Mouse (Mus musculus): Measurements from ENCODE around the gene Hfe2. TPM values are rescaled to one million over a fixed set of nuclear protein-coding genes. Genes with fewer than 3 reads are reported as not detected.

Gene Hfe2
- polyA plus RNA-seq, 1 experiment from 2014 or later: 1.4 TPM

DNA sequence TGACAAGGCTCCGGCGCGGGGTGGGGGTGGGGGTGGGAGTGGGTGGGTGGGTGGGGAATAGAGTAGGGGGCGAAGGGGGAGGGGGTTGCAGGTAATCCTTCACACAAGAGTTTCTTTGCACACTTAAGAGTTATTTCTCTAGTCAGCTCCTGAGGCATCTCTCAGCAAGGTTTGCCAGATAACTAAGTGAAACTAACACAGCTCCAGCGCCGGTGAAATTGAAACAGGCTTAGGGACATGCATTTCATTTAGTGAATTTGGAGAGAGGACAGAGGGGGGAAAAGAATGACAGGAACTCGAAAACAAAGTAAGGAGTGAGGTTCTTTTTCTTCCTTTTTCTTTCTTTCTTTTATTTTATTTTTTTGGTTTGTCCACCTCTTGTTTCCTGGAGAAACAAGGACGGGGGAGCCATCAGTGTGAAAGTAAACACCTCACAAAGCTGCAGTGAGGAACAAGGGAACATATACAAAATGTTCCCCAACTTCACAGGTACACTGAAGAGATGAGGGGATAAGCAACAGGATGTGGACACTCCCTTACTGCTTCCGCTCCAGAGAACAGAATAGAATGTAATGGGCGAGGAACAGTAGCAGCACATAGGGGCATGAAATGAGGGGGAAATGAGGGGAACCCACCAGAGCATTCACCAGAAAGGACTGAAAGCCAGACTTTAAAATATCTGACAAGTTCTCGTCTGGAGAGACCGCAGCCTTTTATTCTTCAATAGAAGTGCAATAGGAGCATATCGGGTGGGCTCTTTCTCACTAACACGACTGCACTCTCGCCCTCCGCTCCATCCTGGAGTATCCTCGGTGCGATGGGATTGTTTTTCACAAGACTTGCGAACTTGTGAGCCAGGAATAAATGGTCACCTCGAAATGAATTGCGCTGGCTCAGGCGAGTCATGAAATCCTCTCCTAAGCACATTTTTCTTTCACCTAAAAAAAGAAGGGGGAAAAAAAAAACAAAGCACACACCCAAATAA is 32.0 kb downstream of the Hfe2 start:
- H3K36me3 ChIP-seq (replicated peaks): peaks cover 23% of the 10 kb centered on the region
- 11% methylated on average over 22 of the region's 22 CpGs for WGBS
- H3K27me3 ChIP-seq (replicated peaks; ENCODE audit: low read depth, poor library complexity, severe bottlenecking): no peaks in the 10 kb centered on the region
- peak overlapping the region; percentile 80 for H3K4me3 ChIP-seq
- no peak for DNase-seq (ENCODE audit: low spot score)
- peak overlapping the region; percentile 88 for H3K27ac ChIP-seq (replicated peaks)
- H3K4me1 ChIP-seq: peaks cover 57% of the 10 kb centered on the region
- H3K9me3 ChIP-seq: no peaks in the 10 kb centered on the region

DNA sequence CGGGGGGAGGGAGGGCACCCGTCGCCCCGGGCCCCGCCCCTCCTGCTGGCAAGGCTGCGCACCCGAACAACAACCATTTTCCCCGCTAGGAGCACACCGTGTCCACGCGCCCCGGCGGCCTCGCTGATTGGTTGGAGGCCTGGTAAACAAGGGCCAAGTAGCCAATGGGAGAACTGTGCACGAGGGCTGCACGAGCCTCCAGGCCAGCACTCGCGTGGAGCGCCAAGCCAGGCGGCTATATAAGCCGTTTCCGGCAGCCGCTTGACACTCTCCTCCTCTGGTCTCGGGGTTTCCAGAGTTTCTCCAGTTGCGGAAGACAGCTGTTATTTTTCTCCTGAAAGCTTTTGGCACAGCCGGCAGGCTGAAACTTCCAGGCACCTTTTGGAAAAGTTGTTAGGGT is 32.7 kb downstream of the Hfe2 start, which contains the start of gene Txnip:
Txnip (plus strand) TSS at position 264 of the 400 bp plus-strand sequence.
- H3K27me3 ChIP-seq (replicated peaks; ENCODE audit: low read depth, poor library complexity, severe bottlenecking): no peaks in the 10 kb centered on the region
- H3K4me3 ChIP-seq: peak within 1 kb of the TSS; percentile 80
- H3K4me1 ChIP-seq: peaks cover 58% of the 10 kb centered on the region
- H3K36me3 ChIP-seq (replicated peaks): peaks cover 23% of the 10 kb centered on the region
- under 1% methylated on average over 26 of the region's 26 CpGs for WGBS
- peak; percentile 100 for DNase-seq (ENCODE audit: low spot score)
- H3K27ac ChIP-seq (replicated peaks): peak within 1 kb of the TSS; percentile 88
- no peaks in the 10 kb centered on the region for H3K9me3 ChIP-seq

DNA sequence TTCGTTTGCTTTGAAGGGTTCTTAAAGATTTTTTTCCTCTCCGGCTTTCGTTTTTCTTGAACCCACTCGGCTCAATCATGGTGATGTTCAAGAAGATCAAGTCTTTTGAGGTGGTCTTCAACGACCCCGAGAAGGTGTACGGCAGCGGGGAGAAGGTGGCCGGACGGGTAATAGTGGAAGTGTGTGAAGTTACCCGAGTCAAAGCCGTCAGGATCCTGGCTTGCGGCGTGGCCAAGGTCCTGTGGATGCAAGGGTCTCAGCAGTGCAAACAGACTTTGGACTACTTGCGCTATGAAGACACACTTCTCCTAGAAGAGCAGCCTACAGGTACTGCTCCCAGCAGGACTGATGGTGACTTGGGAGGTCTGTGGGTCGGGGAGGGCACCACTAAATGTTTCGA is 33.2 kb downstream of the Hfe2 start:
- Histone ChIP-seq H3K27me3 (replicated peaks; ENCODE audit: low read depth, poor library complexity, severe bottlenecking) (no peaks in the 10 kb centered on the region), H3K4me3 (peak overlapping the region; percentile 80), H3K36me3 (replicated peaks) (peaks cover 23% of the 10 kb centered on the region), H3K9me3 (no peaks in the 10 kb centered on the region), H3K27ac (replicated peaks) (peak overlapping the region; percentile 88), H3K4me1 (peaks cover 58% of the 10 kb centered on the region)
- peak; percentile 41 for DNase-seq (ENCODE audit: low spot score)
- WGBS: 1% methylated on average over 17 of the region's 17 CpGs

DNA sequence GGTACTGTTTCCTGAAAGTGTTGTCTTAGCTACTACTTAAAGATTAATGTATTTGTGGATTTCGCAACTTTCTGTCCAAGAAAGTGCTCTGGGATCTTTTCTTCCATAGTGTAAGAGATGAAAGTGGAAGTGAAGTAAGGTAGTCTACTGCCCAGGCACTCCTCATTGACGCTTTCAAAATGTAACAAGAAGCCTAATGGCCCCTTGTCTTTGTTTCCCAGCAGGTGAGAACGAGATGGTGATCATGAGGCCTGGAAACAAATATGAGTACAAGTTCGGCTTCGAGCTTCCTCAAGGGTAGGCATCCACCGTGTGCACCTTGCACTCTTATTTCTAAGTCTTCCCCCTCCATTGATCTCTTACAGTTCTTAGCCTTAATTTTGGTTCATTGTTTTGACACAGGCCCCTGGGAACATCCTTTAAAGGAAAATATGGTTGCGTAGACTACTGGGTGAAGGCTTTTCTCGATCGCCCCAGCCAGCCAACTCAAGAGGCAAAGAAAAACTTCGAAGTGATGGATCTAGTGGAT is 33.8 kb downstream of the Hfe2 start:
- 57% methylated on average over 10 of the region's 10 CpGs for WGBS
- H3K4me1 ChIP-seq: peaks cover 59% of the 10 kb centered on the region
- H3K36me3 ChIP-seq (replicated peaks): peaks cover 23% of the 10 kb centered on the region
- peak overlapping the region; percentile 88 for H3K27ac ChIP-seq (replicated peaks)
- DNase-seq (ENCODE audit: low spot score): no peak
- no peaks in the 10 kb centered on the region for H3K27me3 ChIP-seq (replicated peaks; ENCODE audit: low read depth, poor library complexity, severe bottlenecking)
- peak overlapping the region; percentile 80 for H3K4me3 ChIP-seq
- H3K9me3 ChIP-seq: no peaks in the 10 kb centered on the region

DNA sequence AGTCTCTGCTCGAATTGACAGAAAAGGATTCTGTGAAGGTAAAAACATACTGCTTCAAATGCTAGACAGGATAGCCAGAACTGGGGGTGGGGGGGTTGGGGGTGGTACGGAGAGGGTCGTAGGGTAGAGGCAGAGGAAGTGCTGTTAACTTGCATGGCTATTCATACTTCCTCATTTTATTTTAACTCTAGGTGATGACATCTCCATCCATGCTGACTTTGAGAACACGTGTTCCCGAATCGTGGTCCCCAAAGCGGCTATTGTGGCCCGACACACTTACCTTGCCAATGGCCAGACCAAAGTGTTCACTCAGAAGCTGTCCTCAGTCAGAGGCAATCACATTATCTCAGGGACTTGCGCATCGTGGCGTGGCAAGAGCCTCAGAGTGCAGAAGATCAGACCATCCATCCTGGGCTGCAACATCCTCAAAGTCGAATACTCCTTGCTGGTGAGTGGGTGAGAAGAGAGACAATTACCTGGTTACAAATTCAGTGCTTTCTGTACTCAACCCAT is 34.5 kb downstream of the Hfe2 start:
- 90% methylated on average over 12 of the region's 12 CpGs for WGBS
- H3K9me3 ChIP-seq: no peaks in the 10 kb centered on the region
- H3K4me3 ChIP-seq: peak overlapping the region; percentile 80
- no peak overlapping the region for H3K27ac ChIP-seq (replicated peaks)
- no peaks in the 10 kb centered on the region for H3K27me3 ChIP-seq (replicated peaks; ENCODE audit: low read depth, poor library complexity, severe bottlenecking)
- no peak for DNase-seq (ENCODE audit: low spot score)
- peaks cover 66% of the 10 kb centered on the region for H3K4me1 ChIP-seq
- H3K36me3 ChIP-seq (replicated peaks): peaks cover 23% of the 10 kb centered on the region

DNA sequence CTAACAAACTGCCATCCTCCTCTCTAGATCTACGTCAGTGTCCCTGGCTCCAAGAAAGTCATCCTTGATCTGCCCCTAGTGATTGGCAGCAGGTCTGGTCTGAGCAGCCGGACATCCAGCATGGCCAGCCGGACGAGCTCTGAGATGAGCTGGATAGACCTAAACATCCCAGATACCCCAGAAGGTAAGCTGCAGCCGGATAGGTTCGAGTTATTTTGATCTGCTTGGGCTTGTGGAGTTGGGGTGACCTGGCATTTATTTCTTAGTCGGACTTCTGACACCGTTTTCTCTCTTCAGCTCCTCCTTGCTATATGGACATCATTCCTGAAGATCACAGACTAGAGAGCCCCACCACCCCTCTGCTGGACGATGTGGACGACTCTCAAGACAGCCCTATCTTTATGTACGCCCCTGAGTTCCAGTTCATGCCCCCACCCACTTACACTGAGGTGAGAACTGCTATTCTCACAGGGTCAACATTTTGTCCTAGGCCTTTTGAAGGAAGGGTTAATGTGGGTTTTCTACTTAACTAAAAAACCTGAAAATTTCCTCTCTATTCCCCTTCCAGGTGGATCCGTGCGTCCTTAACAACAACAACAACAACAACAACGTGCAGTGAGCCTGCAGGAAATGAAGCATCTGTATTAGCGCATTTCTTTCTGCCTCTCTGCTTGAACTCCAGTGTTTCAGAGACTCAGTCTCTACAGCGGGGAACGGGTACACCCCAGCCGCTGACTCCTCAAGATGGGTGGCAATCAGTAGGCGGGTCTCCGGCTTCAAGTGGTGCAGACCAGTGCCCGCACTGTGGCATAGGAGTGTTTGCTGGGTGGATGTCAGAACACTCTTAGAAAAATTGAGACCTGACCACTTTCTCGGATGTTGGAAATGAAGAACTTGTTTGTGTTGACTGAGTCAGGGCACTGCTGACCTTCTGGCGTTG is 35.2 kb downstream of the Hfe2 start:
- H3K4me1 ChIP-seq: peaks cover 68% of the 10 kb centered on the region

DNA sequence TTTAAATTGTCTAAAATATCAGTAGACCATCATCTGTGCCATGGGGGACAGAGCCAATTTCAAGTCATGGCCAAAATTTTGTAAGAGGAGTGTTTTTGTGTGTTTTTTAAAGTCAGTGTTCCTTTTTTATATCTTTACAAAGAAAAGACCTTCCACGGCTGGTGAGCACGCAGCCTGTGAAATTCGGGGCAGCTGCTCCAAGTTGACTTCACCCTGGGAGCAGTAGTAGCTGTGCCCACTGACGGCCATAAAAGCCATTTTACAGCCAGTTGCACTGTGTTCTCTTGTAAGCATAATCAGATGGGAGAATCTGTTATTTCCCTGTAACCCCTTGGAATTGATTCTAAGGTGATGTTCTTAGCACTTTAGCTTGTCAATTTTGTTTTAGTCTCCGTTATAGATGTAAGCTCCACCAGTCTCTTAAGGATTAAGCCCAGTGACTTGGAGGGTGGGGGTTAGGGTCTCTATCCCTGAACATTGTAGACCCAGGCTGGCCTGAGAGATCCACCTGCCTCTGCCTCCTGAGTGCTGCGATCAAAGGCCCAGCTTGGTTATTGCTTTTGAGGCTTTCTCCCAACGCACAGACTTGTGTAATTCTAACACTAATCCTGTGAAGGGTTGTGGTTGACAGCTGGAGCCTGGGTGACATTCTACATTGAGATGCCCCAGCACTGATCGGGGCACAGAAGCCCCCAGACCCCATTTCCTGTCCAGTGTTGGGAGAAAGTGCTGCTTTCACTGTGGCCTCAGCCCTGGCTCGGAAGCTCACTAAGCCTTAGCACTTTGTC is 36.1 kb downstream of the Hfe2 start:
- DNase-seq (ENCODE audit: low spot score): no peak
- Histone ChIP-seq H3K4me1 (peaks cover 61% of the 10 kb centered on the region), H3K36me3 (replicated peaks) (peaks cover 23% of the 10 kb centered on the region), H3K9me3 (no peaks in the 10 kb centered on the region), H3K27me3 (replicated peaks; ENCODE audit: low read depth, poor library complexity, severe bottlenecking) (no peaks in the 10 kb centered on the region), H3K4me3 (peak overlapping the region; percentile 80), H3K27ac (replicated peaks) (no peak overlapping the region)
- 90% methylated on average over 9 of the region's 9 CpGs for WGBS

More for the DNA sequence above, 35.2 kb downstream of the Hfe2 start:
- H3K27me3 ChIP-seq (replicated peaks; ENCODE audit: low read depth, poor library complexity, severe bottlenecking): no peaks in the 10 kb centered on the region
- WGBS: 93% methylated on average over 23 of the region's 23 CpGs
- H3K27ac ChIP-seq (replicated peaks): no peak overlapping the region
- peak overlapping the region; percentile 80 for H3K4me3 ChIP-seq
- H3K9me3 ChIP-seq: no peaks in the 10 kb centered on the region
- peaks cover 23% of the 10 kb centered on the region for H3K36me3 ChIP-seq (replicated peaks)
- no peak for DNase-seq (ENCODE audit: low spot score)

DNA sequence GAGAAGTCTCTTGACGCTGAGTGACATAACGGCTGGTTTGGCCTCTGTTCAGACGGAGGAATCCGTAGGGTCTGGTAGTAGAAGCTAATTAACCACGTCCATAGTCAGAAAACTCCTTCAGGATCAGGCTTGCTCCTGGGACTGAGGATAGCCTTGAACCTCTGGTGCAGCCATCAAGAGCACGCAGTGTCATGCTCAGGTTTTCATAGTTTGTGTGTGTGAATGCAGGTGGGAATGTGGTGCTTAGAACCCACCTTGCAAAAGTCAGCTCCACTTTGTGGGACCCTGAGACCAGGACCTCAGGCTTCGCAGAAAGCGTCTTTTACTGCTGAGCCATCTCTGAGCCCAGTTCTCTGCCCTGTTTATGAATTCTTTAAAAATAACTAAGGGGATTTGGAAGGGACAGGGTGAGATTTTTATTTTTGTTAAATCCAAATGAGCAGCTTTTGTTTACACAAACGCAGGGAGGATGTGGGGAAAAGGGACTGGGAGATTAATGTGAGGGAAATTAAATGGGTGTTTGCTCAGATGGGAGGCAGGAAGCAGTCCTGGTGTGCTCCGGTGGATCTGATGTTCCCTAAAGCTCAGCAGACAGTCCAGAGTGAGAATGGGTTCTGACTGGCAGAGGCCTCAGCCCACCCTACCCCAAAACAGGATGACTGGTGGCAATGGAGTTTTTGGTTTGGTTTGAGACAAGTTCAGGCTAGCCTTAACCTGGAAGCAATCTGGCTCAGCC is 37.1 kb downstream of the Hfe2 start:
- H3K9me3 ChIP-seq: no peaks in the 10 kb centered on the region
- no peak overlapping the region for H3K27ac ChIP-seq (replicated peaks)
- H3K4me3 ChIP-seq: no peak overlapping the region
- H3K4me1 ChIP-seq: peaks cover 52% of the 10 kb centered on the region
- no peaks in the 10 kb centered on the region for H3K27me3 ChIP-seq (replicated peaks; ENCODE audit: low read depth, poor library complexity, severe bottlenecking)
- no peak for DNase-seq (ENCODE audit: low spot score)
- H3K36me3 ChIP-seq (replicated peaks): peaks cover 23% of the 10 kb centered on the region
- WGBS: 61% methylated on average over 10 of the region's 10 CpGs

DNA sequence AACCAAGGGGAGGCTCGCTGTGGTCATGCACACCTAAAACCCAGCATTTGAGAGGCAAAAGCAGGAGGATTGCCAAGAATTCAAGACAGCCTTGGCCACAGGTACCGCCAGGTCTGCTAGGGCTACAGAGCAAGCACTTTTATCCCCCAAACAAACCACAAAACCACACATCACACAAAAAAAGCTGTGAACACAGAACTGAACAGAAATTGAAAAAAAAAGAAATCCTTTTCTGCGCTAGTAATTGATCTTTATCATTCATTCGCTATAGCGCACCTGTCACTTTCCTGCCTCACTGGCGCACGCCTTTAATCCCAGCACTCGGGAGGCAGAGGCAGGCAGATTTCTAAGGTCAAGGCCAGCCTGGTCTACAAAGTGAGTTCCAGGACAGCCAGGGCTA is 38.3 kb downstream of the Hfe2 start:
- 96% methylated on average over 8 of the region's 8 CpGs for WGBS
- peaks cover 23% of the 10 kb centered on the region for H3K36me3 ChIP-seq (replicated peaks)
- H3K4me1 ChIP-seq: peaks cover 52% of the 10 kb centered on the region

DNA sequence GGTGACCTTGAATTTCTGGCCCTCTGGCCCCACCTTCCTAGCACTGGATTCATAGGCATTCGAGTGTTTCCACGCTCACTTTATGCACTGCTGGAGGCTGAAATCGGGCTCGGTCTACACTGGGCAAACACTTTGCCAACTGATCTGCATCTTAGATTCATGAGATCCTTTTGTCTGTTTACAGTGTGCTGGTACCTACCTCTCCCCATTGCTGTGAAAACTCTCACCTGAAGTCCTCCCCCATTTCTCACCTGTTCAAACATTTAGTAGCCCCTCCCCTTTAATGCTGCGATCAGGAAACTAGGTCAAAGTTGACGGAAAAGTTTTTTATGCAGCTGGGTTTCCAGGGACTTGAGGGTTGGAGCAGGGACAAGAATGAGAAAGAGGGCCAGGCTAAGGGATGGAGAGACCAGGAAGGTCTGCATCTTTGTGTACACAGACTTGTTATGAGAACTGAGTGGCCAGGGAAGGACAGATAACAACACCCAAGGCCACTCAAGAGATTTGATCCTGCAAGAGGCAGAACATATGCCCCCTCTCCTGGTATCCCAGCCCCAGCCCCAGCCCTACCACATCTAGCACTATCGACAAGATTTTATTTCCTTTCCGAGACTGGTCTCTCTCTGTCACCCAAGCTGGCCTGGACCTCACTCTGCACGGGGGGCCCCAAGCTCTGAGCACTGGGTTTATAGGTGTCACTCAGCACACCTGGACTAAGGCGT is 39.1 kb downstream of the Hfe2 start:
- no peak for DNase-seq (ENCODE audit: low spot score)
- peaks cover 23% of the 10 kb centered on the region for H3K36me3 ChIP-seq (replicated peaks)
- 74% methylated on average over 10 of the region's 10 CpGs for WGBS
- H3K4me3 ChIP-seq: no peak overlapping the region
- H3K9me3 ChIP-seq: no peaks in the 10 kb centered on the region
- H3K27ac ChIP-seq (replicated peaks): peak overlapping the region; percentile 57
- H3K4me1 ChIP-seq: peaks cover 50% of the 10 kb centered on the region
- no peaks in the 10 kb centered on the region for H3K27me3 ChIP-seq (replicated peaks; ENCODE audit: low read depth, poor library complexity, severe bottlenecking)

More for the DNA sequence above, 38.3 kb downstream of the Hfe2 start:
- H3K4me3 ChIP-seq: no peak overlapping the region
- H3K27me3 ChIP-seq (replicated peaks; ENCODE audit: low read depth, poor library complexity, severe bottlenecking): no peaks in the 10 kb centered on the region
- no peak overlapping the region for H3K27ac ChIP-seq (replicated peaks)
- no peak for DNase-seq (ENCODE audit: low spot score)
- H3K9me3 ChIP-seq: no peaks in the 10 kb centered on the region
